Mouse (Mus musculus) ES-Bruce4 (cell line): Measurements from ENCODE around the gene Rpl10a. TPM values are rescaled to one million over a fixed set of nuclear protein-coding genes. Genes with fewer than 3 reads are reported as not detected.

Experiments used
- H3K27ac ChIP-seq: 2 replicates; pipeline ENCODE4 v1.5.1; 2012; ENCODE audit warnings: low read length, inconsistent platforms; ENCODE audit not compliant: insufficient read depth
- H3K27me3 ChIP-seq: 2 replicates; pipeline ENCODE4 v1.6.1; 2012; ENCODE audit warnings: mild to moderate bottlenecking, low read length, inconsistent platforms; ENCODE audit not compliant: control insufficient read depth, poor library complexity, insufficient read depth, severe bottlenecking
- H3K36me3 ChIP-seq: 2 replicates; pipeline ENCODE4 v1.6.1; 2012; ENCODE audit warnings: inconsistent platforms, mild to moderate bottlenecking, low read length, moderate library complexity; ENCODE audit not compliant: control insufficient read depth, poor library complexity, insufficient read depth, severe bottlenecking
- H3K4me1 ChIP-seq: one replicate; pipeline ENCODE4 v1.8.1; 2011; ENCODE audit warnings: low read length; ENCODE audit not compliant: control insufficient read depth, insufficient read depth
- H3K4me3 ChIP-seq: 2 replicates; pipeline ENCODE4 v1.5.1; 2011; ENCODE audit warnings: low read depth, mild to moderate bottlenecking, low read length
- H3K9ac ChIP-seq: 2 replicates; pipeline ENCODE4 v1.6.1; 2012; ENCODE audit warnings: low read depth, mild to moderate bottlenecking, inconsistent platforms; ENCODE audit not compliant: poor library complexity, severe bottlenecking
- H3K9me3 ChIP-seq: replicated peaks from 2 replicates; pipeline ENCODE4 v1.6.1; 2012; ENCODE audit warnings: mild to moderate bottlenecking, low read length, inconsistent platforms; ENCODE audit not compliant: control insufficient read depth, poor library complexity, insufficient read depth, severe bottlenecking
- CTCF ChIP-seq: IDR thresholded peaks from one replicate; pipeline ENCODE4 v1.8.1; 2011; ENCODE audit warnings: low read depth, low read length
- EP300 ChIP-seq: IDR thresholded peaks from 2 replicates; pipeline ENCODE4 v1.6.1; 2011; ENCODE audit warnings: low read depth, low read length; ENCODE audit not compliant: insufficient read depth
- POLR2A ChIP-seq: IDR thresholded peaks from one replicate; pipeline ENCODE4 v1.8.1; 2011; ENCODE audit warnings: low read length; ENCODE audit not compliant: insufficient read depth
- polyA plus RNA-seq: library from polyadenylated mRNA; stranded (reverse); fragments of >200 nt; gene quantifications from 2 replicates; pipeline ENCODE4 v1.2.4, GENCODE M21; 2011; ENCODE audit warnings: low read depth; ENCODE audit not compliant: missing spikeins, insufficient read depth, insufficient read length

Gene Rpl10a
- polyA plus RNA-seq, 1 experiment: 1,875 TPM

- Histone ChIP-seq H3K27ac (no peak overlapping the region), H3K27me3 (no peaks in the 10 kb centered on the region), H3K9me3 (no peaks in the 10 kb centered on the region), H3K36me3 (no peaks in the 10 kb centered on the region), H3K4me1 (no peaks in the 10 kb centered on the region), H3K9ac (no peak overlapping the region), H3K4me3 (no peak overlapping the region)
- TF ChIP-seq POLR2A (no peak), CTCF (no peak), EP300 (no peak)
Measured at GRCm38 (mm10) chr17:28290671-28291070, 37.6 kb upstream of the Rpl10a start.

GRCm38 (mm10) chr17:28291346-28291745 lies 36.9 kb upstream of the Rpl10a start:
- no peak overlapping the region for H3K27ac ChIP-seq
- H3K36me3 ChIP-seq: no peaks in the 10 kb centered on the region
- H3K4me1 ChIP-seq: no peaks in the 10 kb centered on the region
- H3K27me3 ChIP-seq: no peaks in the 10 kb centered on the region
- no peak for TF ChIP-seq CTCF
- TF ChIP-seq EP300: no peak
- TF ChIP-seq POLR2A: no peak
- H3K4me3 ChIP-seq: no peak overlapping the region
- H3K9me3 ChIP-seq: no peaks in the 10 kb centered on the region
- no peak overlapping the region for H3K9ac ChIP-seq

- Histone ChIP-seq H3K36me3 (no peaks in the 10 kb centered on the region), H3K9ac (no peak overlapping the region), H3K27ac (no peak overlapping the region)
Measured at GRCm38 (mm10) chr17:28293716-28294115, 34.6 kb upstream of the Rpl10a start.

DNA sequence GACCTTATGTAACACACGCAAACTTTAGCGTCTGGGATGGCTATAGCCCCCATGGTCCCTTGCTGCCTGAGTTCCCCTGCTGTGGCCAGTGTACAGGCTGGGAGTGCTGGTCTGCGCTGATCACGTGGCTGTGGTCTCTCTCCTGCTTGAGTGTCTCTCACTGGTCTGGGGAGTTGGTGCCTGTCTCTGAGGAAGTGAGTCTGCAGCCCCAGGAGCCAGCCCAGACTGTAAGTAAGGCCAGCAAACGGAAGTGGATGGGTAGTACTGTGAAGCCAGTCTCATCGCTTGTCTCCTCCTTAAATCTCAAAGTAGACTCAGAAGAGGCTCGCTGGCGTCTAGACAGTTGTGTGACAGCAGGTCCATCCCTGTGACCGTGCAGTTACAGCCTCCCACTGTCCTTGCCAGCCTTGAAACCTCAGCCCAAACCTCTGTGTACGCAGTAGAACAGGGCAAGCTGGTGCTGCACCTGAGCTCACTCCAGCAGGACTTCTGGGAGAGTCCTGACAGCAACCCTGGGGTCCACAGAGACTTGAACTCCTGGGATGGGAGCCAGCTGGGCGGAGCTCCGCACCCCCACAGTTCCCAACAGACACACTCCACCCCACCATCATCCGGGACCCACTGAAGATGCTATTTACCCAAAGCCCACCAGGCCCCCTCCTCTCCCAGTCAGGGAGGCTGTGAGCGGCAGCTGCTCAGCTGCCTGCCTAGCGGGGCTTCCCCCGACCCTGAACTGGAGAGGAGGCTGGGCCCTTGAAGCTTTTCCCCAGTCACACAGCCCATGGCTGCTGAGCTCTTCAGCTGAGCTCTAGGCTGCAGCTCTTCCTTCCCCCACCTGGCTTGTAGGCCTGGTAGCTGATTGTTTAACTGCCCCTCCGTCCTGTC lies 33.6 kb upstream of the Rpl10a start:
- H3K27ac ChIP-seq: no peak overlapping the region
- H3K9ac ChIP-seq: no peak overlapping the region
- peaks cover 5% of the 10 kb centered on the region for H3K4me1 ChIP-seq
- TF ChIP-seq POLR2A (no peak), EP300 (no peak), CTCF (no peak)
- no peaks in the 10 kb centered on the region for H3K27me3 ChIP-seq
- H3K36me3 ChIP-seq: no peaks in the 10 kb centered on the region
- no peaks in the 10 kb centered on the region for H3K9me3 ChIP-seq
- H3K4me3 ChIP-seq: no peak overlapping the region

More at GRCm38 (mm10) chr17:28293716-28294115, 34.6 kb upstream of the Rpl10a start:
- TF ChIP-seq POLR2A (no peak), EP300 (no peak), CTCF (no peak)
- Histone ChIP-seq H3K4me1 (peaks cover 5% of the 10 kb centered on the region), H3K9me3 (no peaks in the 10 kb centered on the region), H3K27me3 (no peaks in the 10 kb centered on the region), H3K4me3 (no peak overlapping the region)

GRCm38 (mm10) chr17:28298888-28299287 lies 29.4 kb upstream of the Rpl10a start:
- Histone ChIP-seq H3K4me3 (peak overlapping the region; percentile 10; the same call in 1 of the 2 replicates), H3K4me1 (peaks cover 9% of the 10 kb centered on the region), H3K36me3 (no peaks in the 10 kb centered on the region), H3K9ac (no peak overlapping the region), H3K9me3 (no peaks in the 10 kb centered on the region), H3K27me3 (no peaks in the 10 kb centered on the region), H3K27ac (no peak overlapping the region)
- TF ChIP-seq EP300 (no peak), POLR2A (no peak), CTCF (no peak)

DNA sequence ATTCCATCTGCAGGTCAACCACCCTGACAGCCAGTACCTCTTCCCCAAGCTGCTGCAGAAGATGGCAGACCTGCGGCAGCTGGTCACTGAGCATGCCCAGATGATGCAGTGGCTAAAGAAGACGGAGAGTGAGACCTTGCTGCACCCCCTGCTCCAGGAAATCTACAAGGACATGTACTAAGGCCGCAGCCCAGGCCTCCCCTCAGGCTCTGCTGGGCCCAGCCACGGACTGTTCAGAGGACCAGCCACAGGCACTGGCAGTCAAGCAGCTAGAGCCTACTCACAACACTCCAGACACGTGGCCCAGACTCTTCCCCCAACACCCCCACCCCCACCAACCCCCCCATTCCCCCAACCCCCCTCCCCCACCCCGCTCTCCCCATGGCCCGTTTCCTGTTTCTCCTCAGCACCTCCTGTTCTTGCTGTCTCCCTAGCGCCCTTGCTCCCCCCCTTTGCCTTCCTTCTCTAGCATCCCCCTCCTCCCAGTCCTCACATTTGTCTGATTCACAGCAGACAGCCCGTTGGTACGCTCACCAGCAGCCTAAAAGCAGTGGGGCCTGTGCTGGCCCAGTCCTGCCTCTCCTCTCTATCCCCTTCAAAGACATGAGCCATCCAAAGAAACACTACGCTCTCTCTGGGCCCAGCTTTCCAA lies 28.5 kb upstream of the Rpl10a start:
- H3K36me3 ChIP-seq: no peaks in the 10 kb centered on the region
- TF ChIP-seq EP300 (no peak), CTCF (no peak), POLR2A (no peak)
- no peaks in the 10 kb centered on the region for H3K9me3 ChIP-seq
- no peak overlapping the region for H3K4me3 ChIP-seq
- H3K27ac ChIP-seq: no peak overlapping the region
- no peak overlapping the region for H3K9ac ChIP-seq
- H3K4me1 ChIP-seq: peaks cover 12% of the 10 kb centered on the region
- no peaks in the 10 kb centered on the region for H3K27me3 ChIP-seq
